Mouse (Mus musculus): ENCODE data around the gene Mrgpra3. TPM values are rescaled to one million over a fixed set of nuclear protein-coding genes. Genes with fewer than 3 reads are reported as not detected.

Gene Mrgpra3
- not detected for polyA plus RNA-seq (2014; fragmentation: Illumina TruSeq; extraction: RNeasy Lipid Tissue Mini Kit (QIAGEN cat#74804); ENCODE audit: low read depth, low replicate concordance)

GRCm38 (mm10) chr7:47601272-47601671 is at the start of gene Mrgpra3:
Gene Mrgpra3 (minus strand): TSS chr7:47601372.

Other genes starting within 250 kb of the Mrgpra3 start
- not detected for gene Mrgpra1, start 247.1 kb downstream of the Mrgpra3 start, polyA plus RNA-seq (2014; fragmentation: Illumina TruSeq; extraction: RNeasy Lipid Tissue Mini Kit (QIAGEN cat#74804); ENCODE audit: low read depth, low replicate concordance)
- not detected for gene Mrgpra2a, start 149.2 kb downstream of the Mrgpra3 start, polyA plus RNA-seq (2014; fragmentation: Illumina TruSeq; extraction: RNeasy Lipid Tissue Mini Kit (QIAGEN cat#74804); ENCODE audit: low read depth, low replicate concordance)
- not detected for gene Mrgpra2b, start 72.5 kb downstream of the Mrgpra3 start, polyA plus RNA-seq (2014; fragmentation: Illumina TruSeq; extraction: RNeasy Lipid Tissue Mini Kit (QIAGEN cat#74804); ENCODE audit: low read depth, low replicate concordance)